Mouse (Mus musculus) hindbrain, postnatal 0 days (tissue): ENCODE data around the gene Tmub2. TPM values are rescaled to one million over a fixed set of nuclear protein-coding genes. Genes with fewer than 3 reads are reported as not detected.

ENCODE experiments used
- ATAC-seq: fragments of 200-750 bp; cut with Nextera tagmentation; 2 replicates; pipeline ENCODE4 v1.8.0; 2017; ENCODE audit warnings: mild to moderate bottlenecking, moderate TSS enrichment, moderate library complexity
- DNase-seq: peaks from one replicate; pipeline ENCODE4 v3.0.0-alpha.2; 2015; ENCODE audit warnings: low spot score
- H3K27ac ChIP-seq: fragments of 300-500 bp; sonication (generic); 2 replicates; pipeline ENCODE4 v1.5.1; 2014; ENCODE audit warnings: mild to moderate bottlenecking
- H3K27me3 ChIP-seq: fragments of 300-500 bp; sonication (generic); 2 replicates; pipeline ENCODE4 v1.6.1; 2014; ENCODE audit warnings: low read length, mixed read lengths; ENCODE audit not compliant: insufficient read depth
- H3K36me3 ChIP-seq: fragments of 300-500 bp; sonication (generic); 2 replicates; pipeline ENCODE4 v1.6.1; 2014; ENCODE audit warnings: low read length, mixed read lengths; ENCODE audit not compliant: insufficient read depth
- H3K4me1 ChIP-seq: fragments of 300-500 bp; sonication (generic); 2 replicates; pipeline ENCODE4 v1.6.1; 2014; ENCODE audit warnings: antibody characterized with exemption, low read length, mixed read lengths; ENCODE audit not compliant: insufficient read depth
- H3K4me2 ChIP-seq: fragments of 300-500 bp; sonication (generic); 2 replicates; pipeline ENCODE4 v1.6.1; 2014; ENCODE audit warnings: low read depth, mild to moderate bottlenecking, low read length, moderate library complexity, mixed read lengths
- H3K4me3 ChIP-seq: fragments of 300-500 bp; sonication (generic); 2 replicates; pipeline ENCODE4 v1.5.1; 2014; ENCODE audit warnings: low read length
- H3K9ac ChIP-seq: fragments of 300-500 bp; sonication (generic); replicated peaks from 2 replicates; pipeline ENCODE4 v1.6.1; 2014; ENCODE audit warnings: mild to moderate bottlenecking, low read length, moderate library complexity, mixed read lengths
- H3K9me3 ChIP-seq: fragments of 300-500 bp; sonication (generic); 2 replicates; pipeline ENCODE4 v1.6.1; 2016; ENCODE audit warnings: low read length, mixed read lengths
- CTCF ChIP-seq: IDR thresholded peaks from 2 replicates; pipeline ENCODE4 v1.5.1; 2016; ENCODE audit warnings: antibody characterized with exemption, control low read depth, low read depth
- WGBS: fragments of 180-500 bp; shearing (Covaris S2); extraction: QIAGEN DNeasy Blood & Tissue Kit; methylation state at CpG from one replicate; pipeline ENCODE4 v1.1.7; 2014; 5-methylcytosine and 5-hydroxymethylcytosine counted together
- polyA plus RNA-seq: library from polyadenylated mRNA; unstranded; fragments of >200 nt; fragmentation: Nextera tagmentation; extraction: Ambion mirVana; gene quantifications from 2 replicates; pipeline ENCODE4 v1.2.1, GENCODE M21; 2015
- total RNA-seq: library from RNA; depleted of rRNA; stranded (reverse); fragments of >200 nt; gene quantifications from 2 replicates; pipeline ENCODE4 v1.2.3, GENCODE M21; 2014

Gene Tmub2
- total and polyA plus RNA-seq, 2 experiments from 2014 or later: 72.2 to 92.7 TPM

DNA sequence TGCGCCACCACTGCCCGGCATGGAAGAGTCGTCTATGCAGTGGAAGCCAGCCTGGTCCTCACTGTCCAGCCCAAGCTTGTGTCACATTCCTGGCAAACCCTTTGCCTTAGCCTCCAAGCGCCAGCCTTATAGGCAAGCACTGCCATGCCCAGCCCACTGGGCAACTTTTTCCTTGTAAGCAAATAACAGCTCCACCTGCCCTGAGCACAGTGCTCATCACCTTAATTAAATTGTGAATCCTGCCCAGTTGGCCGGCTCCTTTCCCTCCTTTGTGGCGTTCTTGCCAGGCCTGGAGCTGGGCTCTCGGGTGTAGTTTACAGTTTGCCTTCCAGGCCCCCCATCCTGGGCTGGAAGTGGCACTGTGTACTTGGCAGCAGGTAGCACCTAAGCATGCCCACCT, 21.5 kb upstream of the Tmub2 start:
- Histone ChIP-seq H3K36me3 (no peaks in the 10 kb centered on the region), H3K9ac (no peak overlapping the region), H3K4me1 (peaks cover 5% of the 10 kb centered on the region; the same call in 1 of the 2 replicates), H3K9me3 (no peaks in the 10 kb centered on the region), H3K27ac (no peak overlapping the region), H3K4me3 (no peak overlapping the region), H3K27me3 (no peaks in the 10 kb centered on the region), H3K4me2 (no peak overlapping the region)
- no peak for TF ChIP-seq CTCF
- no peak for DNase-seq
- 93% methylated on average over 7 of the region's 7 CpGs for WGBS
- ATAC-seq: no peak

GRCm38 (mm10) chr11:102265816-102266215, 18.9 kb upstream of the Tmub2 start:
- DNase-seq: peak; percentile 55
- Histone ChIP-seq H3K27me3 (no peaks in the 10 kb centered on the region), H3K9me3 (no peaks in the 10 kb centered on the region), H3K4me2 (no peak overlapping the region), H3K36me3 (no peaks in the 10 kb centered on the region), H3K9ac (no peak overlapping the region; the same call in 1 of the 2 replicates), H3K27ac (no peak overlapping the region), H3K4me1 (peaks cover 5% of the 10 kb centered on the region; the same call in 1 of the 2 replicates), H3K4me3 (no peak overlapping the region)
- WGBS: 53% methylated on average over 14 of the region's 14 CpGs
- no peak for TF ChIP-seq CTCF
- ATAC-seq: peak; percentile 24; the same call in 1 of the 2 replicates

GRCm38 (mm10) chr11:102266631-102267355, 17.9 kb upstream of the Tmub2 start:
- TF ChIP-seq CTCF: no peak
- no peaks in the 10 kb centered on the region for H3K9me3 ChIP-seq
- no peak overlapping the region for H3K4me2 ChIP-seq
- no peak overlapping the region for H3K9ac ChIP-seq
- peak; percentile 6; the same call in 1 of the 2 replicates for ATAC-seq
- no peak overlapping the region for H3K27ac ChIP-seq
- no peaks in the 10 kb centered on the region for H3K27me3 ChIP-seq
- 83% methylated on average over 8 of the region's 8 CpGs for WGBS
- H3K4me3 ChIP-seq: no peak overlapping the region
- DNase-seq: no peak
- H3K36me3 ChIP-seq: no peaks in the 10 kb centered on the region
- peaks cover 5% of the 10 kb centered on the region; the same call in 1 of the 2 replicates for H3K4me1 ChIP-seq

DNA sequence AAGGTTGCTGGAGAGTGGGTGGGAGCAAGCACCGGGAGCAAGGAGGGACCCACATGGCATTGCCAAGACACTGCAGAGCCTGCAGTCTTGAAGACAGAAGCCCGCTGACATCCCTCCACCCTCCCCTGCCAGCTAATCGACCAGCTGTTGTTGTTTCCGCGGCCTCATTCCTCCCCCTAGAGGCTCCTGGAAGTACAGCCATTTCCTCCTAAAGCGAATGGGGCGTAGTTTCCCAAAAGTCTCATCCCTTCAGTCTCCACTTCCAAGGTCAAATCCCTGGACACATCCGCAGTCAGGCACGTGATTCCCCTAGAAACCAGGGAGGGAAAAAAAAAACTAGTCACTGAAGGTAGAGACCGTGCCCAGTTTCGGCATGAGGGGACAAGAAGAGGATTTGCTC, 17.3 kb upstream of the Tmub2 start:
- Histone ChIP-seq H3K4me3 (no peak overlapping the region), H3K4me1 (peaks cover 5% of the 10 kb centered on the region; the same call in 1 of the 2 replicates), H3K27me3 (no peaks in the 10 kb centered on the region), H3K9ac (no peak overlapping the region), H3K36me3 (no peaks in the 10 kb centered on the region), H3K4me2 (no peak overlapping the region), H3K9me3 (no peaks in the 10 kb centered on the region), H3K27ac (no peak overlapping the region)
- DNase-seq: peak; percentile 88
- TF ChIP-seq CTCF: peak; percentile 85
- peak; percentile 83 for ATAC-seq
- 6% methylated on average over 11 of the region's 11 CpGs for whole genome bisulfite sequencing

GRCm38 (mm10) chr11:102268520-102269244, 16.0 kb upstream of the Tmub2 start, which contains the start of gene Asb16:
Gene Asb16, plus strand, starts transcription at chr11:102268743.
- DNase-seq: no peak

DNA sequence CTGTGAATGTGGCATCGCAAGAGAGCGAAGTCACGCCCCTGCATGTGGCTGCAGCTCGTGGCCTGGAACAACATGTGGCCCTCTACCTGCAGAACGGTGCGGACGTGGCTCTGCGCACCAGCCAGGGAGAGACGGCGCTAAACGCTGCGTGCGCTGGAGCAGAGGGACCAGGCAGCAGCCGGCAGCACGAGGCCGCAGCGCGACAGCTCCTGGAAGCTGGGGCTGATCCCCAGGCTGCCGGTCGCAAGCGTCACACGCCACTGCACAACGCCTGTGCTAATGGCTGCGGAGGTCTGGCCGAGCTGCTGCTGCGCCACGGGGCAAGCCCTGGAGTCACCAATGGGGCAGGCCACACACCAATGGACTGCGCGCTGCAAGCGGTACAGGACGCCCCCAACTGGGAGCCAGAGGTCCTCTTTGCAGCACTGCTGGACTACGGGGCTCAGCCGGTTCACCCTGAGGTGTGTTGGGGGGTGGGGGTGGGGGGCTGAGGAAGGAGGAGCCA, 8.3 kb upstream of the Tmub2 start:
- H3K4me2 ChIP-seq: peak overlapping the region; percentile 68
- TF ChIP-seq CTCF: no peak
- ATAC-seq (peak; percentile 70), DNase-seq (peak; percentile 59)
- 0 out of 2 replicates have a peak overlapping the region, but pooled peaks have one; percentile 33 for H3K27ac ChIP-seq
- 0 out of 2 replicates have a peak, but pooled peaks cover 5% of the 10 kb centered on the region for H3K4me1 ChIP-seq
- under 1% methylated on average over 33 of the region's 33 CpGs for WGBS
- H3K36me3 ChIP-seq: no peaks in the 10 kb centered on the region
- H3K27me3 ChIP-seq: no peaks in the 10 kb centered on the region
- H3K4me3 ChIP-seq: peak overlapping the region; percentile 33
- no peaks in the 10 kb centered on the region for H3K9me3 ChIP-seq
- peak overlapping the region; percentile 47 for H3K9ac ChIP-seq

More at GRCm38 (mm10) chr11:102268520-102269244, 16.0 kb upstream of the Tmub2 start, which contains the start of gene Asb16:
- Histone ChIP-seq H3K9ac (no peak within 1 kb of the TSS), H3K9me3 (no peaks in the 10 kb centered on the region), H3K4me1 (peaks cover 5% of the 10 kb centered on the region; the same call in 1 of the 2 replicates), H3K4me3 (no peak within 1 kb of the TSS), H3K27ac (no peak within 1 kb of the TSS), H3K4me2 (no peak within 1 kb of the TSS), H3K27me3 (no peaks in the 10 kb centered on the region), H3K36me3 (no peaks in the 10 kb centered on the region)
- 79% methylated on average over 12 of the region's 12 CpGs for WGBS
- ATAC-seq: no peak
- TF ChIP-seq CTCF: no peak
